Mouse (Mus musculus) ES-E14 (cell line): ENCODE results near the gene P4ha2.

Source experiments
- CHD2 ChIP-seq: IDR thresholded peaks from 2 replicates; pipeline ENCODE4 v1.6.1; 2014; ENCODE audit warnings: mild to moderate bottlenecking, low read depth, low read length, inconsistent platforms
- HCFC1 ChIP-seq: IDR thresholded peaks from 2 replicates; pipeline ENCODE4 v1.6.1; 2012; ENCODE audit warnings: low read length, inconsistent platforms, borderline replicate concordance; ENCODE audit not compliant: insufficient read depth
- MAFK ChIP-seq: IDR thresholded peaks from 2 replicates; pipeline ENCODE4 v1.6.1; 2014; ENCODE audit warnings: mild to moderate bottlenecking, low read depth, low read length, inconsistent platforms; ENCODE audit not compliant: insufficient read depth
- ZC3H11A ChIP-seq: IDR thresholded peaks from 2 replicates; pipeline ENCODE4 v1.6.1; 2012; ENCODE audit warnings: low read depth, mild to moderate bottlenecking, inconsistent platforms, low read length, borderline replicate concordance
- ZNF384 ChIP-seq: IDR thresholded peaks from 2 replicates; pipeline ENCODE4 v1.6.1; 2012; ENCODE audit warnings: low read depth, low read length, inconsistent platforms

DNA sequence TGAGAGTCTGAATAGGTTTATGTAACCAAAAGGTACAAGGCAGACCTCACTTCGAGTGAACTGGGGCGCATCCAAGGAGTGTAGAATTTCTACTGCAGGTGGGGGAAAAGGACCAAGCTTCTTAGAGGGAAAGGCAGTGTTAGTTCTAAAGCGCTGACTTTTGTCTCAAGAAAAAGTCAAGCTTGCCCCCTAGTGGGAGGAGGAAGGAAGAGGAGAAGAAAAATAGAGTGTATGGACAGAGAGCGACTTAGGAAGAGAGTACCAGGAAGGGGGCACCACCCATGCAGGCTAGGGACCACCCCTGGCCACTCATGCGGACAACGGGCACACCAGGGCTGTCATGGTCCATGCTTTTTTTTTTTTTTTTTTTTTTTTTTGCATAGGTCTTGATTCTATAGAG is 45.6 kb upstream of the P4ha2 start:
- TF ChIP-seq HCFC1, result no peak
- no peak for TF ChIP-seq MAFK
- no peak for TF ChIP-seq ZC3H11A
- TF ChIP-seq ZNF384, result no peak
- TF ChIP-seq CHD2, result no peak
